Mouse (Mus musculus): ENCODE measurements around the gene Alkbh6.

Alkbh6 gene

DNA sequence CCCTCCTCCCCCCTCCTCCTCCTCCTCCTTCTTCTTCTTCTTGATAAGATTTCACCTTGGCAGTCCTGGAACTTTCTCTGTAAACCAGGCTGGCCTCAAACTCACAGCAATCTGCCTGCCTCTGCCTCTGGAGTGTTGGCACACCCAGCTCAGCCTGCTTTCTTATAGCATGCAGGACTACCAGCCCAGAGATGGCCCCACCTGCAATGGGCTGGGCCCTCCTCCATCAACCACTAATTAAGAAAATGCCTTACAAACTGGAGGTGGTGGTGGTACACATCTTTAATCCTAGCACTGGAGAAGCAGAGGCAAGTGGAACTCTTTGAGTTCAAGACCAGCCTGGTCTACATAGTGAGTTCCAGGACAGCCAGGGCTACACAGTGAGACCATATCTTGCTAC lies 17.9 kb downstream of the Alkbh6 start:
- no peak for DNase-seq (ENCODE audit: extremely low read depth, insufficient read length, low spot score)

DNA sequence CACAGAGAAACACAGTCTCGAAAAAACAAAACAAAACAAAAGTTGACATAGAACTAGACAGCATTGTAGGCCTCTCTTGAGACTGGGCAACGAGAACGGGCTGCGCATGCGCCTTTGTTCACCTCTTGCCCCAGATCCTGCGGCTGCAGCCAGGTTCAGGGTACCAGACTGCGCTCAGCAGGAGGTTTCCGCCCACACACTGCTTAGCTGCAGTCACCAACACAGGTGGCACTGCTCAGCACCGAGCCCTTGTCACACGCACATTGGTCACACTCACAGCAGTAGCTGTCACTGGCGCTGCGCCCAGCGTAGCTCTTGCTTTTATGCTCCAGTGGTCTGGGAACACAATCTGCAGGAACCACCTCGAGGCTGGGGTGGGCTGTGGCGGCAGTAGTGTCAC lies 18.6 kb downstream of the Alkbh6 start:
- no peak for DNase-seq (ENCODE audit: extremely low read depth, insufficient read length, low spot score)

DNA sequence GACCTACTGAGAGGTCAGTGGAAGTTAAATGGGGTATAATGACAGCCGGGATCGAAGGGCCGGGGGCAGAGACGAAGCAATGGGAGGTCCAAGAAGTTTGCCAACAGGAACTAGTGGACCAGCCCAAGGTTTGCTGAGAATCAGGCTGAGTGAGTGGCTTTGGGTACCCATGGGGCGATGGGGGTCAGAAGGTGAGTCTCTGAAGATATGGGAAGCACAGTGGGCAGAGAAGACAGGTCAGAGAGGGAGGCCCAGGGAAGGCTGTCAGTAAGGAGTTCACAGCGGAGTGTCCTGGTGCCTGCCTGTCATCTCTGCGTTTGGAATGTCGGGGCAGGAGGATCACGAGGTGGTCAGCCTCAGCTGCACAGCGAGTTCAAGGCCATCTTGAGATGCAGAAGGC lies 19.9 kb downstream of the Alkbh6 start:
- no peak for DNase-seq (ENCODE audit: extremely low read depth, insufficient read length, low spot score)

DNA sequence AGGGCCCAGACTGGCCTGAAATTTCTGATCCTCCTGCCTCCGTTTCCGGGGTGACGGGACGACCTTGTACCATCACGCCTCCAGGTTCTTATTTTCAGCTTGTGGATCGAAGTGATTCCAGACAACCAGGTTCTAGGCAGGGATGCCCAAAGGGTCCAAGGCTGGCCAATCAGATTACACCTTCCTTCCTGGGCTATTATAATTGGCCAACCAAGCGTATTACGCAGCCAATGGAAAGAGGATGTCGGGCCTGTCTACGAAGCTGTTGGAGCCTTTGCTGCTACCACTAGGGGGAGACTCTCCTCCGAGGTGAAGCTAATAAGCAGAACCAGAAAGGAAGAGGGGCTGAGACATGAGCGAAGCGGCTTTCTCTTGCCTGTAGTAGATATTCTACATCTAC lies 23.4 kb downstream of the Alkbh6 start:
- DNase-seq (ENCODE audit: extremely low read depth, insufficient read length, low spot score) = no peak

DNA sequence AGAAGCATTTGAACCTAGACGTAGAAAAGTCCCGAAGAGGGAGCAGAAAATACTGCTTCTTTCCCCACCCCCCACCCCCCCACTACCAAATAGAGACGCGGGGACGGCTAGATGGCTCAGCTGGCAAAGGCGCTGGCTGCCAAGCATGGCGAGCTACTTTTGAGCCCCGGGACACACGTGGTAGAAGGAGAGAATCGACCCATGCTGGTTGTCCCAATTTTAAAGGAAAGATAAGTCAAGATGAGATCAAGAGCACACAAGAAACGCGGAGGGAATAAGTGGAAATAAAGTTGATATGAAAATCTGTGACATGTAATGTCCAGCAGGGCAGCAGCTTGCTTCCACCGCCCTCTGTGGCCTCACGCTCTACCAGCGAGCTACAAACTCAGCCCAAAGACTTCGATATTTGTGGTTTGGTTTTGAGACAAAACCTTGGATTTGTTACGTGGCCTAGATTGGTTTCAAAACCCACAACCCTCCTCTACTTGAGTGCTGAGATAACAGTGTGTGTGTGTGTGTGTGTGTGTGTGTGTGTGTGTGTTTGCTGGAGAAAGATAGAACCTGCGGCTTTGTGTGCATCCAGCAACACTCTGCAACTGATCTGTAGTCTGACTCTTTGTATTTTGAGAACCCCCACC lies 24.2 kb downstream of the Alkbh6 start:
- no peak for DNase-seq (ENCODE audit: extremely low read depth, insufficient read length, low spot score)

DNA sequence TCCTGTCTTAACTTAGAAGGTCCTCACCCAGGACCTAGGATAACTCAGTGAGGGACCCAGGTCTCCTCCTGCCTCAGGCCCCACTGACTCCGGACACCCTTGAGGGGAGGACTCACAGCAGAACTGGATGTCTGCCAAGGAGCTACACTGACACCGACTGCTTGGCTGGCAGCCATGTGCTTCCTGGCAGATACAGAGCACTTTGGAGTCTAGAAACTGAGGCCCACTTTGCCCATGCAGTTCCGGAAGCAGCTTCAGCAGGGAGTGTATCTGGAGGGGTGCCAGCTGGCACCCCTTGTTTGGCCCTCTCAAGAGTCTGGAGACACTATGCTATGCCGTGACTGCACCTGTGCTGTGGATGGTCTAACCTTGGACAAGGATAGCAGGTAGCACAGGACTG lies 24.9 kb downstream of the Alkbh6 start:
- peak; percentile 46 for DNase-seq (ENCODE audit: extremely low read depth, insufficient read length, low spot score)

DNA sequence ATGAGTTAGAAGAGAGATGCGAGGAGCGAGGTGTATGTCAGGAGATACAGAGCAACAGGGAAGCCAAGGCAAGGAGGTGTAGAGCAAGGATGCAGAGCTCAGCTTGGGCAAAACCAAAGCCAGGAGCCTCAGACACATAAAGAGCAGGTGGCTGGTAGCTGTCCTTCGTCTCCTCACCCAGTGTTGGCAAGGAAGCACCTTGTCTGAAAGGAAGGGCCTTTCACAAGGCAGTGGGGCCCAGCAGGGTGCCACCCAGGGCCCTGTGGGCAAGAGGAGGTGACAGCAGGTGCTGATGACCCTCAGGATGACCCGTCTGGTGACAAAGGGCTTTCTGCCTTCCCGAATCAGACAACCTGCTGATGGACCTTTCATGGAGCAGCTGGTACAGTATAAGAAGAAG lies 26.0 kb downstream of the Alkbh6 start:
- no peak for DNase-seq (ENCODE audit: extremely low read depth, insufficient read length, low spot score)

DNA sequence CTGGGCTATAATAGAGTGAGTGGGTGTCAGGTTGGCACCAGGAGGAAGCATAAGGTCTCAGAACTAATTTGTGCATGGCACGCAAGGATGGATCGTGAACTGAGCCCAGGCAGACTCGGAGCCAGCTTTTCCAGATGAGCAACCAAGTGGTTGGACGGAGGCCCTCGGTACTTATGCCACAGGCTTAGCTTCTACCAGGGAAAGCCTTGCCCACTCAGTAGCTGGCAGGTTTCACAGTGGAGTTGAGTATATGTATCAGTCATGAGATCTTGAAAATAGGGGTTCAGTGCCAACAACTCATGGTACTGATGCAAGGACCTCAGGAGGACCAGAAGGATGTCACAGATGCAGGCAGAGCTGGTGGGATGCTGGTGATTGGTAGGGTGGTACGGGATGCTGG lies 27.2 kb downstream of the Alkbh6 start:
- DNase-seq (ENCODE audit: extremely low read depth, insufficient read length, low spot score) = no peak

DNA sequence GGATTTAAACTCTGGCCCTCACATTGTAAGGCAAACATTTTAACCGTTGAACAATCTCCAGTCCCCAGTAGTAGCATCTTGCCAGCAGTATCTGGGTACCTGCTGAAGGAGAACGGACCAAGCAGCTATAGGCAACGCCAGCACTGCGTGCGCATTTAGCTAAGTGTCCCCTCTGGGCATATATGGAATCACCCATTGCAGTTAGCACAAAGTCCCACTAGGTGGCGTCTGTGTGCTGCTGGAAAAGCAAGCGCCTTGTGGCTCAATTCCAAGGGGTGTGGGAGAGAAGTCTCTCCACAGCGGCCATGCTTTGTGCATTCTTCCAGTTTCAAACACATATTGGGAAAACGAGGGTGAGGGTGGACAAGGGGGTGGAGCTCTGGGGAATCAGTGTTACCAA lies 27.9 kb downstream of the Alkbh6 start:
- no peak for DNase-seq (ENCODE audit: extremely low read depth, insufficient read length, low spot score)

DNA sequence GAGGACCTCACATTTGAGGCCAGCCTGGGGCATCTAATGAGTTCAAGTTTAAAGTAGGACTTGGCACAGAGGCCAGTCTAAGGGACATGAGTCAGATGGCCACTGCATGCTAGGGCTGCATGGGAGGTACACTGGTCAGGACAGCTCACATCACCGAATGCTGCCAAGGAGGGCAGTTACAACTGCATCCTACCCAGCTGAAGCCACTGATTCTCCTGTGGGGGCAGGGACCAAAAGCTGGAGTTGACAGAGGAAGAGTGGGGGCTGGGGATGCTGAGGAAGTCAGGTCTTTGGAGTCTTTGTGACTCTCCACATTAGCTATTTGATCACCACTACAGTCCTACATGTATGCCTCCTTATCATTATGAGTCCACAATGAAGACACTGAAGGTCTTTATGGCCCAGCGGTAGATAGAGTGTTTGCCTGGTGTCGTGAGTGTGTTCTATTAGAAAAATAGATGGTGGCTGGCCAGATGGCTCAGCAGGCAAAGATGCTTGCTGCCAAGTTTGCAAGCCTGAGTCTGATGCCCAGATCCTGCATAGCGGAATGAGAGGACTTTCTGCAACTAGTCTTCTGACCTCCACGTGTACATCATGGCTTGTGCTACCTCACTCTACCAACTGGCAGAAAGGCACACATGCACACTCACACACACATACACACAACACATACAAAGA lies 31.1 kb downstream of the Alkbh6 start:
- no peak for DNase-seq (ENCODE audit: extremely low read depth, insufficient read length, low spot score)

DNA sequence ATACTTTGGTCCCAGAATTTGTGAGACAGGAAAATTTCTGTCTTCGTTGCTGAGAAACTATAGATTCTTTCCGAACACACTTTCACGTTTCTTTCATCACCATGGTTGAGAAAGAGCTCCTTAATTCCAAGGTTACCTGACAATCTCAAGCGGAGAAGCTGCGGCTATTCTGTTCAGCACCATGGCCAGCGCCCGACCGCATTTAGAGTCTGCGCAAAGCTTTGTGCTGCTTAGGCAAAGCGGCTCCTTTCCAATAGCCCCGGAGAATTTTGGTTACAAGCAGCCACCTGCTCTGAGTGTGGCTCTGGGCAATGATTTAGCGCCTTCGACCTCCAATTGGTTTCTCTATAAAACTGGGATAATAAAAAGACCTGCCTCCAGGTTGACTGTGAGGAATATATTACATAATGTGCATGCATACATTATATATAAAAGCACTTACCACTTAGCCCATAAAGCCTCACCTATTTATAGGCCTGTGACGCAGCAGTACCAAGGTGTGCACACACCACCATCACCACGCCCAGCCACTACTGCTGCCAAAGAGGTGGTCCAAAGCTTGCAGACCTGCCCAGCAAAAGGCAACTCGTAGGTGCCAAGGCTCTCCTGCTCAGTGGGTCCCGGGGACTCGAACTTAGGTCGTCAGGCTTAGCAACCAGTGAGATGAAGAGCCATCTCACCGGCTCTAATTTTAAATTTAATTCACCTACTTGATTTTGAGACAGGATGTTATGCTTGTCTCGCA lies 38.3 kb downstream of the Alkbh6 start:
- no peak for DNase-seq (ENCODE audit: extremely low read depth, insufficient read length, low spot score)

DNA sequence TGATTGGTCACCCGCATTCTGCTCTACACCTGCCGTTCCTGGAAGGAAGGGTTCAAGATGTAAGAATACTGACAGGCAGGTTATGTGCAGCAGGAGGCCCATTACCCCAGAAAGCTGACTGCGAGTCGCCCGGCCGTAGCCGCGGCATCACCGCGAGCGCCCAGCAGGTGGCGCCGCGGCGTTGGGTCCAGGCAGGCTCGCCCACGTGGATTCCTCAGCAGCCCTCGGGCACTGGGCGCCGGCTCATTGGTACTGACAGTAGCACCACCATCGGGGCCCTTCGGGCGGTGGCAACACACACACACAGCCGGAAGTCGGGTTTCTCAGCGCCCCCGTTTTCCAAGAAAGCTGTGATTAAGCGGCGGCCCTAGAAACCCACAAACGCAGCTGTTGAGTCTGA lies 39.3 kb downstream of the Alkbh6 start:
- DNase-seq (ENCODE audit: extremely low read depth, insufficient read length, low spot score) = peak; percentile 84

DNA sequence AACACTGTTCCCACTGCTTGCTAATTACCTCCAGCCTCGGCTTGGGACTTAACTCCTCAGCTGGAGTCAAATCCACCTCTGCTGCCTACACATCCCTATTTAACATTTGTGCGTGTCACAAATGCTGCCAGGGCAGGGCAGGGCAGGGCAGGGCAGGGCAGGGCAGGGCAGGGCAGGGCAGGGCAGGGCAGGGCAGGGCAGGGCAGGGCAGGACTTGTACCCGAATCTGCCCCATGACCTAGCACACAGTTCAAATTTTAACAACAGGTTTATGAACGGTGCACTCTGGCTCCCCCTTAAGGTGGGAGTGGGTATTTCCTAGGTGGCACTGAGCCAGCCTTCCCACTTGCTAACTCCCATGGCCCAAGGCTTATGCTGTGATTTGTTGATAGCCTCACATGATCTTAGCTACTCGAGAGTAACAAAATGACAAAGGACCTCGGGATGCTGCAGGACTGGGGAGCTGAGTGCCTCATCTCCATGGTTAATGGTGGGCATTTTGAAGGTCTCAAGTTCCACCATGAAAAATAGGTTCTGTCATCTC lies 44.8 kb downstream of the Alkbh6 start:
- peak; percentile 37 for DNase-seq (ENCODE audit: extremely low read depth, insufficient read length, low spot score)

DNA sequence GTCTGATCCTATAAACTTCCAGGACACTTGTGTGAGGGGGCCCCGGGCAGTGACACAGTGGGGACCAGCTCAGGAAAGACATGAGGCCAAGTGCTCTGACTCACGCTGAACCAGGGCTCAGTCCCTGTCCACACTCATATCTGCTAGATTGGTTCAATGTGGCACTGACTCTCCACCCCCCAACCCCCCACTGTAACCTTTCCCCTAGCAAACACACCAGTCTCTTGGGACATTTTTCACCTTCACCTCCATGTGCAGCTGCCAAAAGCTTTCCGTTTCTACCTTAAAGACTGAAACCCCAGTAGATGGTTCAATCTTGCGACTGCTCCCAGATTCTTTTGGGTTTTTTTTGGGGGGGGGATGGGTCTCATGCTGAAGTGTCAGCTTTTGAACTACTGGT lies 45.5 kb downstream of the Alkbh6 start:
- DNase-seq (ENCODE audit: extremely low read depth, insufficient read length, low spot score) = no peak

DNA sequence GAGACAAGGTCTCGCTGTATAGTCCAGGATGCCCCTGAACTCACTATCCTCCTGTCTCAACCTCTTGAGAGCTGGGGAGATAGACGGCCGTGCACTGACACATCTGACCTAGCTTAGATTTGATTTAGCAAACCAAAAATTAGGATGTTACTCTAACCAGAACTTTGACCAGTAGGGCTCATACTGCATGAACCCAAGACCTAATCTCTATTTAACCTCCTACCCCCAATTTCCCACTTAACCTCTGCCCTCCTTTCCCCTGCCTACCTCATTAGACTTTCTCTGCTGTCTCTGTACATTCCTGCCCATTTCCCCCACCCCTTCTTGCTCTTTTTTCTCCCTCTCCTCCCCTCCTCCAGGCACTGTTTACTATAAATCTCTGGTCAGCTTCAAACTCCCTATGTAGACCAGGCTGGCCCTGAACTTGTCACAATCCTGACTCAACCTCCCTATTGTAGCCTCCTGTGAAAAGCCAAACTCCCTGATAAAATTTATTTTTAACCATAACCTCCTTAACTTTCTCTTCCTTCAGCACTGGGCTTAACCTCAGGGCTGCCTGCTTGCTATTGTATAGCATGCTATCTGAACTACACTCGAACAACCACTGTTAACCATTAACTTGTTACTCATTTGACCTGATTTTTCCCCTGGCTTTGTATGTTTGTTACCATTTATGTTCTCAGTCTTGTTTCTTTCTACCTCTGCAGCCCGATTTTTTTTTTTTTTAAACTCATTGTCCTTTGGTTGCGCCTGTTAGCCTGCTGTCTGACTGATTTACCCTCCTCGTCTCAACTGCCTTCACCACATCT lies 50.1 kb downstream of the Alkbh6 start:
- DNase-seq (ENCODE audit: extremely low read depth, insufficient read length, low spot score) = no peak

DNA sequence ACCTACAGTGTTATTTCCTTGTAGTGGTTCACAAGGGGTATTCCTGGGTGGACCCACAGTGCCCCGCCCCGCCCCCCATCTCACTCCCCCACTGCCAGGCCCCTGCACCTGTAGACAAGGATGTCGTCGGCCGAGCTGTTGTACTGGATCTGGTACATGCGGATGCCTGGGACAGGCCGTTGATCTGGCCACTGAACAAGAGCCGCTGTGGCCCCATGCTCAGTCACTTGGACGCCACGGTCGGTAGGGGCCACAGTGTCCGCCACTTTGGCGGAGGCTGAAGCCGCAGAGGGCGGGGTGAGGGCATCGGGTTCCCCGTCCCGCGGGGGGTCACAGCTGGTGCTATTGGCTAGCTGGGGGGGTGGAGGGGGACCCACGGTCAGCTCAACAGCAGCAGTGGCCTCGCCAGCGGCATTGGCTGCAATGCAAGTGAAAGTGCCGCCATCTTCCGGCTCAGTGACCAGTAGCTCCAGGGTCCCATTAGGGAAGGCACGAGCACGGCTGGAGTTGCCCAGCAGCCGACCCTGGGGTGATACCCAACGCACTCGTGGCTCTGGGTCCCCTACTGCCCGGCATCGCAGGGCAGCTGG lies 50.9 kb downstream of the Alkbh6 start:
- no peak for DNase-seq (ENCODE audit: extremely low read depth, insufficient read length, low spot score)

DNA sequence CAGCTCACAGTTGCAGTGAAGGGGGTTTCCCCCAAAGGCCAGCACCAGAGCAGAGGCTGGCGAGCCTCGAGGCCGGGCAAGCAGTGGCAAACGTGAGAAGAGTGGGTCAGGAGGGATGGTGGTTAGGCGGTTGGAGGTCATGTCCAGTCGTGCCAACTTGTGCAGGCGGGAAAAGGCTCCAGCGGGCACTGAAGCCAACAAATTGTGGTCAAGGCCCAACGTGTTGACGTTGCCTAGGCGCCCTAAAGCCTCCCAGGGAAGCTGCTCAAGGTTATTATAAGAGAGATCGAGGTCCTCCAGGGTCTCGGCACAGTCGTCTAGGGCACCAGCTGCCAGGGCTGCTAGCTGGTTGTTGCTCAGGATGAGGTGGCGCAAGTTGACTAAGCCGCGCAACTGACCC lies 51.5 kb downstream of the Alkbh6 start:
- DNase-seq (ENCODE audit: extremely low read depth, insufficient read length, low spot score) = no peak

DNA sequence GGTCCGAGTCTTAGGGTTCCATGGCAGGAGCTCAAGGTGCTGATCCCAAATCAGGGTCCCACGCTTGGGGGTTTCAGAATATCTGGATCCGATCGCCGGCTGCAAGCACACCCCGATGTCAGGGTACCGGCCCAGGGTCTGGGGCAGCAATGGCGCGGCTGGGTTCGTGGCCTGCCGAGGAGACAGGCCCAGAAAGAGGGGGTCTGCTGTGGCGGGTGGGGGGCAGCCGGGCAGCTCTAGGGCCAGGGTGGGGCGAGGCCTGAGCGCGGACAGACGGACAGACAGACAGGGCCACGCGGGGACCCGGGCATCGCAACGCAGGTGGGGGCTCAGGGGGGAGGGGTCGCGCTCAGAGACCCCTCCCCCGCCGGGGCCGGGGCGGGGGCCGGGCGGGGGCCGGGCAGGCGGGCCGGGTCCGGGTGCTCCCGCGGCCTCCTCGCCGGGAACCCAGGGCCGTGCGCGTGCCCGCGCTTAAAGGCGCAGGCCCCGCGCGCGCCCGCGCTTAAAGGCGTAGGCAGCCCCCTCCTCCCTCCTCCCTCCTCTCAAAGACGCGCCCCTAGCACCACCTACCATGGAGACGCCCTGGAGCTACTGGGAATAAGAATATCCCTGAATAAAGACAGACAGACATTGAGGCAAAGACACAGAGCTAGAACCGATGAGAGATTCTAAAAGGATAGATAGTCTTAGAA lies 54.3 kb downstream of the Alkbh6 start, which contains the start of gene Lrfn3:
TSS of gene Lrfn3 (minus strand) at position 121 of the 692 bp plus-strand sequence.
- peak; percentile 69 for DNase-seq (ENCODE audit: extremely low read depth, insufficient read length, low spot score)

DNA sequence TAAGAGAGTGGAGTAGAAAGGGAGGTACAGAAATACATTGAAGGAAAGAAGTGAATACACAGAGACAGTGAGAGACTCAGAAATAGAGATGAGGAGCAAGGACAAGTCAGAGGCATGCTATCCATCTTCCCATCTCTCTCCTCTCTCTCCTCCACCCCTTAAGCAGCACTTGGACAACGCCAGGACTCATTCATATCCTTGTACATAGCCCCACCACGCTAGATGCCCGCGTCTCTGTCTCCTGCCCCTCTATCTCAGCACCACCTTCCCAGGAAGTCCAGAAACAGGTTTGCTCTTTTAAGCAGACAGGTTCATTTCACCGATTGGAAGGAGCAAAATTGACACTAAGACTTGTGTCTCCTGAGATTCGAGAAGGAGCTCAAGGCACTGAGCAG lies 54.8 kb downstream of the Alkbh6 start:
- no peak for DNase-seq (ENCODE audit: extremely low read depth, insufficient read length, low spot score)

Measured in 3134 (cell line).